Mouse (Mus musculus) embryonic facial prominence, embryonic 15.5 days (tissue): ENCODE results near the gene Dnajc4. TPM values are rescaled to one million over a fixed set of nuclear protein-coding genes. Genes with fewer than 3 reads are reported as not detected.
"Not testable (repeated sequence)": the region's sequence is repeated elsewhere in the genome, so short reads cannot be mapped to it uniquely, and the experiment has no call there.

Experiments used
- ATAC-seq: fragments of 200-750 bp; cut with Nextera tagmentation; 2 replicates; pipeline ENCODE4 v1.8.0; 2017; ENCODE audit warnings: low read depth, moderate TSS enrichment; ENCODE audit not compliant: insufficient number of reproducible peaks, low FRiP score, low TSS enrichment
- H3K27ac ChIP-seq: fragments of 300-500 bp; sonication (generic); replicated peaks from 2 replicates; pipeline ENCODE4 v1.5.1; 2015; ENCODE audit warnings: mild to moderate bottlenecking, inconsistent platforms
- H3K27me3 ChIP-seq: fragments of 300-500 bp; sonication (generic); 2 replicates; pipeline ENCODE4 v1.6.1; 2015; ENCODE audit warnings: inconsistent platforms
- H3K36me3 ChIP-seq: fragments of 300-500 bp; sonication (generic); 2 replicates; pipeline ENCODE4 v1.6.1; 2015; ENCODE audit warnings: mild to moderate bottlenecking, inconsistent platforms
- H3K4me1 ChIP-seq: fragments of 300-500 bp; sonication (generic); 2 replicates; pipeline ENCODE4 v1.6.1; 2015; ENCODE audit warnings: inconsistent platforms
- H3K4me2 ChIP-seq: fragments of 300-500 bp; sonication (generic); replicated peaks from 2 replicates; pipeline ENCODE4 v1.6.1; 2015; ENCODE audit warnings: mild to moderate bottlenecking, inconsistent platforms
- H3K4me3 ChIP-seq: fragments of 300-500 bp; sonication (generic); replicated peaks from 2 replicates; pipeline ENCODE4 v1.5.1; 2015; ENCODE audit warnings: mild to moderate bottlenecking, inconsistent platforms
- H3K9ac ChIP-seq: fragments of 300-500 bp; sonication (generic); 2 replicates; pipeline ENCODE4 v1.6.1; 2015; ENCODE audit warnings: inconsistent platforms
- H3K9me3 ChIP-seq: fragments of 300-500 bp; sonication (generic); replicated peaks from 2 replicates; pipeline ENCODE4 v1.6.1; 2016; ENCODE audit warnings: inconsistent platforms
- WGBS: fragments of 180-500 bp; shearing (Covaris S2); methylation state at CpG from one replicate; pipeline ENCODE4 v1.1.7; 2015; 5-methylcytosine and 5-hydroxymethylcytosine counted together
- polyA plus RNA-seq: library from polyadenylated mRNA; unstranded; fragments of >200 nt; fragmentation: Nextera tagmentation; extraction: Ambion mirVana; gene quantifications from 2 replicates; pipeline ENCODE4 v1.2.1, GENCODE M21; 2015

Dnajc4 gene
- polyA plus RNA-seq, 1 experiment from 2014 or later: 27.9 TPM

DNA sequence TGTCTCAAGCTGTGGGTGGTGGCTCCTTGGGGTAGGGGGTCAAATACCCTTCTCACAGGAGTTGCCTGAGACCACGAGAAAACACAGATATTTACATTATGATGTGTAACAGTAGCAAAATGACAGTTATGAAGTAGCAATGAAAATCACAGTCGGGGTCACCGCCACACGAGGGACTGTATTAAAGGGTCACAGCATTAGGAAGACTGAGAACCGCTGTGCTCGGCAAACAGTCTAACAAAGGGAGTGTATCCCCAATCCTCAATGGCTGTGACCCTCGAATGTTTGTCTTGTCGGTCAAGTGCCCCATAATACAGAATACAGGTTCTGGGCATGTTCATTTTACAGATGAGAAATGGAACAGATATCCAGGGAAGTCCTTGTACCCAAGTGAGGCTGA is 1.6 kb upstream of the Dnajc4 start:
- H3K4me1 ChIP-seq: peaks cover 52% of the 10 kb centered on the region
- peaks cover 7% of the 10 kb centered on the region for H3K36me3 ChIP-seq
- H3K4me3 ChIP-seq: no peak overlapping the region
- H3K4me2 ChIP-seq: no peak overlapping the region
- H3K9me3 ChIP-seq: no peaks in the 10 kb centered on the region
- no peak overlapping the region for H3K27ac ChIP-seq
- no peaks in the 10 kb centered on the region for H3K27me3 ChIP-seq
- no peak for ATAC-seq
- H3K9ac ChIP-seq: no peak overlapping the region
- 90% methylated on average over 8 of the region's 8 CpGs for WGBS

DNA sequence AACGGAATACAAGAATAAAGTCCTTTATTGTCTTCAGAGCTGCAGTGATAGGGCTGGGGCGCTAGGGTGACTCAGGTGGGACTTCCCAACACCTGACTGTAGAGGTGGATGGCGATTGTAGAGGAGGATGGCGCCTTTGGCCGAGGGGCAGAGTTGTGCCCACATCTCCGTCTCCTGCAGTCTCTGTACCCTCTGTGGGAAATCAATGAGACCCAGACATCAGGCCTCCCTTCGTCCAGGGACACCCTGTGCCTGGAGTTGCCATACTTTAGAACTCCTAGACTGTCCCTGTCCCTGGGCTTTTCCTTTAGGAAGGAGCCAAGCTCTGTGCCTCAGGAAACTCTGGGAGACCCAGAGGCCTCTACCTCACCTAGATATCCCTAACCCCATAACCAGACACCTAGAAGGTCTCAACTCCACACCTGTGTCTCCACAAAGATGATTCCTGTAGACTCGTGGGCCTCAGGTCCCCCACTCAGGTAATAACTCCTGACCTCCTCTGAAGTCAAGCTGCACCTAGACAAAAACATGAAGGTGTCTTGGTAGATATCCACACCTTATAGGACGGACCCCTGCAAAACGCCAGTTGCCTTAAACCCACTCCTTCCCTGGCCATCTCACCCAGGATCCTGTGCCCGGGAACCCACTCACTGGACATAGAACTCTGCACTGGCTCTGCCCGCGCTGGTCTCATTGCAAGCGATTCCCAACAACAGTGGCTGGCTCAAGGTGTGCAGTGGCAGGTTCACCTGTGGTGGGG is 819 bp upstream of the Dnajc4 start:
- ATAC-seq: no peak
- H3K27ac ChIP-seq: peak overlapping the region; percentile 48; the same call in 1 of the 2 replicates
- H3K9me3 ChIP-seq: no peaks in the 10 kb centered on the region
- WGBS: 57% methylated on average over 14 of the region's 14 CpGs
- H3K36me3 ChIP-seq: no peaks in the 10 kb centered on the region
- H3K4me2 ChIP-seq: peak overlapping the region; percentile 89
- H3K4me3 ChIP-seq: peak overlapping the region; percentile 58
- H3K4me1 ChIP-seq: peaks cover 55% of the 10 kb centered on the region
- H3K9ac ChIP-seq: peak overlapping the region; percentile 39
- no peaks in the 10 kb centered on the region for H3K27me3 ChIP-seq

DNA sequence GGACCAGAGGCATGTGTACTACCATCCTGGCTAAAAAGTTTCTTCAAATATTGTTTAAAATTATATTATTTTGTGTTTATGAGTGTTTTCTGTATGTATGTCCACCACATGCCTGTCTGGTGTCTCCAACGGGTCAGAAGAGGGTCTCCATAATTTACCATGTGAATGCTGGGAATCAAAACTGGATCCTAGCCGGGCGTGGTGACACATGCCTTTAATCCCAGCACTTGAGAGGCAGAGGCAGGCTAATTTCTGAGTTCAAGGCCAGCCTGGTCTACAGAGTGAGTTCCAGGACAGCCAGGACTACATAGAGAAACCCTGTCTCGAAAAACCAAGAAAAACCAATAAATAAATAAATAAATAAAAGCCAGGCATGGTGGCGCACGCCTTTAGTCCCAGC is 1.2 kb downstream of the Dnajc4 start:
- not testable (repeated sequence) for H3K9me3 ChIP-seq, H3K27ac ChIP-seq, ATAC-seq, H3K4me3 ChIP-seq, H3K27me3 ChIP-seq, H3K9ac ChIP-seq, H3K4me2 ChIP-seq, H3K36me3 ChIP-seq
- 87% methylated on average over 6 of the region's 6 CpGs for WGBS
- H3K4me1 ChIP-seq: peaks cover 50% of the 10 kb centered on the region

DNA sequence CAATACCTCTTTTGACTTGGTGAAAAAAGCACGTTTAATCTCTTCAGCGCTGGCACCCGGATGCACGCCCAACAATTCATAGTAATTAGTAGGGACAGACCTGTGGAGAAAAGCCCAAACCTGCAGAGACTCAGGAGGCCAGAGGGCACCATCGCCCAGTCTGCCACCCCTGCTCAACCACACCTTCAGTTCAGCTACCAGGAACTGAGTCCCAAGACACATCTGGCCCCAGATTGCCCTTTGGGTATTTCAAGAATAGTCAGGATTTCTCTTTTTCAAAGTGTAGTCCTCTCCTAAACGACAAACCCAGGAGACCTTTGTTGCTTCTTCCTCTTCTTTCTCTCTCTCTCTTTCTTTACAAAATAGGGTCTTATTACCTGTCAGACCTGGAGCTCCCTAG is 1.7 kb downstream of the Dnajc4 start:
- Histone ChIP-seq H3K27me3 (no peaks in the 10 kb centered on the region), H3K9me3 (no peaks in the 10 kb centered on the region), H3K9ac (no peak overlapping the region), H3K4me3 (no peak overlapping the region), H3K27ac (no peak overlapping the region), H3K36me3 (0 out of 2 replicates have a peak, but pooled peaks cover under 1% of the 10 kb centered on the region), H3K4me2 (no peak overlapping the region), H3K4me1 (peaks cover 54% of the 10 kb centered on the region)
- ATAC-seq: no peak
- 87% methylated on average over 6 of the region's 6 CpGs for WGBS

DNA sequence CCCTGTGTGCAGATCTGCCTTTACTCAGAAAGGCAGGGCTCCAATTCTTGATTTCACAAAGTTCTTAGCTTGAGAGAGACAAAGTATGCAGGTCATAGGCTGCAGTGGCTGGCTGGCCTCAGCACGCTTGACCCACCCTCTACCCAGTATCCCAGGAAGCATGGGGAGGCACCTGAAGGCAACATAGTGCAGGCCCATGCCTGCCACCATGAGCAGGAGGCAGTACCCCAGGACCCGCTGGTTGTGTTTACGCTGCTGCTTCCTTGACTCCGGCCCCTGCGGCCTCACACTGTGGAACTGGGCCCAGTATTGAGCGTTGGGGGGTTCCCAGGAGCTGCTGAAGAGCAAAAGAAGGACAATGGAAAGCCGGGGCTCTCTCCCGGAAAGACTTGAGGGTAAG is 3.1 kb downstream of the Dnajc4 start:
- 89% methylated on average over 8 of the region's 8 CpGs for WGBS
- H3K4me1 ChIP-seq: peaks cover 41% of the 10 kb centered on the region

DNA sequence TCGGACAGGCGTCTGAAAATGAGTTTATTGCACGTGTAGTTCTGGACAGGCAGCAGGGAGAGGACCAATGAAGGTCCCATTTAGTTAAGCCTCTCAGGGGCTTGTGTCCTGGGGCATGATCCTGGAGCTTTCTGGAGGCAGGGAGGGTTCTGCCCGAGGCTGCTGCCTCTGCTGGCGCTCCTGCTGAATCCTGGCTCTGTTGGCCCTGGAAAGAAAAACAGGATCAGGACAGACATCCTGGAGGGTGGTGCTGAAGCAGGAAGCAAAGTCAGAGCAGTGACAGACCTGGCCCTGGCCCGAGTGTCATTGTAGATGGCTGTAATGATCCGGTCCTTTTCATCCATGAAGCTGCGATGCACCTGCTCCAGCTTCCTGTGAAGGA is 4.5 kb downstream of the Dnajc4 start:
- no peak for ATAC-seq
- Histone ChIP-seq H3K4me1 (peaks cover 37% of the 10 kb centered on the region), H3K4me3 (peak overlapping the region; percentile 86), H3K9me3 (no peaks in the 10 kb centered on the region), H3K27me3 (no peaks in the 10 kb centered on the region), H3K36me3 (peaks cover 22% of the 10 kb centered on the region), H3K9ac (peak overlapping the region; percentile 90), H3K4me2 (peak overlapping the region; percentile 85), H3K27ac (peak overlapping the region; percentile 90)
- WGBS: 2% methylated on average over 8 of the region's 8 CpGs

More for the DNA sequence above, 3.1 kb downstream of the Dnajc4 start:
- Histone ChIP-seq H3K4me2 (no peak overlapping the region), H3K36me3 (peaks cover 12% of the 10 kb centered on the region), H3K4me3 (no peak overlapping the region), H3K9me3 (no peaks in the 10 kb centered on the region), H3K27me3 (no peaks in the 10 kb centered on the region), H3K27ac (no peak overlapping the region), H3K9ac (no peak overlapping the region)
- no peak for ATAC-seq

DNA sequence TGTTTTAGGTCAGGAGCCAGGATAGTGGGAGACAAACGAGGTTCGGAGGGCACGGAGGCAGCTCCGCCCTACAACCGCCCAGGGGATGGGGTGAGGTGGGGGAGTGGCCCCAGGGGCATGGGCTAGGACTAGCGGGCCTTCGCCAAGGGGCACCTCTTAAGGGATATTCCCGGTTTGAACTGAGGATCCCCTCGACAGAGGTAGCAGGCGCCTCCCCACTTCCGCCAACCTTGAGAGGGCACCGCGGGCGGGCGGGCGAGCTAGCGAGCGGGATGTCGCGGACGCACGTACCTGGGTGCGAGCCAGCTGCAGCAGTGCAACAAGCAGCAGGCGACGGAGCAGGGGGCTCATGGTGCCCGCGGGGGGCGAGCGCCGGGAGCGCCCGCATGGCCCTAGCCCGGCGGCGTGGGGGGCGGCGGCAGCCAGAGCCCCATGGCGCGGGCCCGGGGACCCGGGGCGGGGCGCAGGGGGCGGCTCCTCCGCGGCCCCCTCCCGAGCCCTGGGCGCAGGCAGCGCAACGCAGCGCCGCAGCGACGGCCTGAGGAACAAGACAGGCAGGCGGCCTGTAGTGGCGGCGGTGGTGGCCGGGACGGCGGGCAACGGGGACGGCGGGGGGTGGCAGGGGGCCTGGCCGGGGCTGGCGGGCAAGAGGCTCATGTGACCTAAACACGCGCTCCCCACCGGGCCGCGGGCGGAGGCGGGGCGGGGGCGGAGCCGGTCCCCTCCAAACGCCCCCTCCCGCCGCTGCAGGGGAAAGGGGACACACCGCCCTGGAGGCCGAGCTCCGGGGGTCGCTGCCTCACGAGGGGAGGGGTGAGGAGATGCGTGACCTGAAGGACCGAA is 5.1 kb downstream of the Dnajc4 start, which contains the start of gene Vegfb:
TSS of gene Vegfb (minus strand) at position 591 of the 843 bp plus-strand sequence.
- H3K4me2 ChIP-seq: peak within 1 kb of the TSS; percentile 85
- H3K9me3 ChIP-seq: no peaks in the 10 kb centered on the region
- no peaks in the 10 kb centered on the region for H3K27me3 ChIP-seq
- peaks cover 35% of the 10 kb centered on the region for H3K4me1 ChIP-seq
- ATAC-seq: peak; percentile 69
- WGBS: under 1% methylated on average over 74 of the region's 85 CpGs
- peak within 1 kb of the TSS; percentile 90 for H3K27ac ChIP-seq
- H3K9ac ChIP-seq: peak within 1 kb of the TSS; percentile 90
- H3K36me3 ChIP-seq: peaks cover 29% of the 10 kb centered on the region
- H3K4me3 ChIP-seq: peak within 1 kb of the TSS; percentile 86

DNA sequence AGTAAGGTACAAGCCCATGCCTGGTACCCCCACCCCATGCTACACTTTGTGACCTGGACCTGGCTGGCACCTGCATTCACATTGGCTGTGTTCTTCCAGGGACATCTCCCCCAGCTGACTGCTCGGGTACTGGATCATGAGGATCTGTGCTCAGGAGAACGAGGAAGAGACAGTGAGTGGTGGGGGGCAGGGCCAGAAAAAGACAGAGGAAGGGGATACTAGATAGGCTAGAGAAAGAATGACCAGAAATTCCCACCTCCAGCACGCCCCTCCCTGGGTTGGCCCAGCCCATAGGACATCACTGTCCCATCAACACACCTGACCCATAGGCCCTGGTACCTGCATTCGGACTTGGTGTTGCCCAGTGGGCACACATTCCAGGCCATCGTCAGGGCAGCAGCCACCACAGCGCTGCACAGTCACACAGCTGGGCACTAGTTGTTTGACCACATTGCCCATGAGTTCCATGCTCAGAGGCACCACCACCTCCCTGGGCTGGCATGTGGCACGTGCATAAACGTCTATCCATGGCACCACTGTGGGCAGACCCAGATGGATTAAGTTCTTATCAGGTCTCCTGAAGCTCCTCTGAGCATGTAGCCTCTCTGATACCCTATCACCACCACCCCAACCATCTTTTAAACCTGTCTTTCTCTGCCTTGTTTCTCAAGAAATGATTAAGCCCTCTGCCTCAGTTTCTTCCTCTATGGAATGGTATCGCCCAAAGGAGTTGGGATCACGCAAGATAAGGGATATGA is 6.2 kb downstream of the Dnajc4 start:
- Histone ChIP-seq H3K27me3 (no peaks in the 10 kb centered on the region), H3K36me3 (peaks cover 32% of the 10 kb centered on the region), H3K9ac (peak overlapping the region; percentile 90; the same call in 1 of the 2 replicates), H3K27ac (no peak overlapping the region), H3K4me2 (peak overlapping the region; percentile 85), H3K4me3 (peak overlapping the region; percentile 86), H3K4me1 (peaks cover 30% of the 10 kb centered on the region), H3K9me3 (no peaks in the 10 kb centered on the region)
- no peak for ATAC-seq
- 82% methylated on average over 10 of the region's 10 CpGs for WGBS

DNA sequence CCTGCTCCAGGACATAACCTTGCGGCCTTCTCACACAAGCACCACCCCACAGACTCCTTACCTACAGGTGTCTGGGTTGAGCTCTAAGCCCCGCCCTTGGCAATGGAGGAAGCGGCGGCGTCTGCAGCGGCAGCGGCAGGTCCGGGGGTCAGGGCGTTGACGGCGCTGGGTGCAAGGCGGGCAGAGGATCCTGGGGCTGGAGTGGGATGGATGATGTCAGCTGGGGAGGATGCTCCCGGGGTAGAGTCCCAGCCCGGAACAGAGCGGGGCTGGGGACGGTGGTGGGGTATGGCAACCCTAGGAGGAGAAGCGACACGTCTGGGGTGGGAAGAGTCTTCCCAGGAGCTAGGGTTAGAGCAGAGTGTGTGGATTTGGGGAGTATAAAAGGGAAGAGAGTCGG is 7.1 kb downstream of the Dnajc4 start:
- Histone ChIP-seq H3K9ac (no peak overlapping the region), H3K4me3 (no peak overlapping the region), H3K36me3 (peaks cover 32% of the 10 kb centered on the region), H3K4me2 (no peak overlapping the region), H3K27ac (no peak overlapping the region), H3K4me1 (peaks cover 29% of the 10 kb centered on the region), H3K9me3 (no peaks in the 10 kb centered on the region), H3K27me3 (no peaks in the 10 kb centered on the region)
- no peak for ATAC-seq
- 85% methylated on average over 19 of the region's 19 CpGs for WGBS

DNA sequence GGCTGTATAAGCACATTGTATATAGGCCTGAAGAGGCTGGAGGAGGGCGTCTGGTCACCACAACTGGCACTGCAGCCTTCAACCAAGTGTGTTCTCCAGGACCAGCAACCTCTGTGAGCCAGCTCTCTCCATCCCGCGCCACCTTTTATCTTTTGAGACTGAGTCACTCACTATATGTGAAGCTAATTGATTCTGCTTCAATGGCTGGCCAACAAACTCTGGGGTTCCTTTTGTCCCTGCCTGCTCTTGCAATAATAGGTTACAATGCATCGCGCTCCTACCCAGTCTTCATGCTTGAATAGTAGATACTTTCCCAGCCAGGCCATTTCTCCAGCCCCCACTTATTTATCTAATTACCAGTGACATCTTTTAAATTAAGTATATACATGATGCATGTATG is 8.8 kb downstream of the Dnajc4 start:
- 91% methylated on average over 5 of the region's 5 CpGs for WGBS

DNA sequence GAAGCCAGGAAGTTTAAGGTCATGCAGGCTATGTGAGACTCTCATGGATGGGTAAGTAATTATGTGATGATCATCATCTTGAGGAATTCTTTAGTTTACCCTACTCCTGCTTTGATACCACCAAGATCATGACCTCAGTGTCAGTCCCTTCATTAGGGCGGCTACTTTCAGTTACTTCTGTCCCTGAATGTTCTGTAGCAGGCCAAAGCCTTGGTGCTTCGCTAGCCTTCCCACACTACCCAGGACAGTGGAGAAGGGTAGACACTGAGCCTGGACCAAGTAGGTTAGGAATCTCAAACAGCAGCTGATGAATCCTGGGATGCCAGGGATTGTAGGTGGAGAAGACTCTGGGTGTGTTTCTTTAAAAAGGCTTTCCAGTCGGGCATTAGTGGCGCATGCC is 10.9 kb downstream of the Dnajc4 start:
- H3K9ac ChIP-seq: no peak overlapping the region
- WGBS: 87% methylated on average over 4 of the region's 4 CpGs

More for the DNA sequence above, 8.8 kb downstream of the Dnajc4 start:
- Histone ChIP-seq H3K27me3 (no peaks in the 10 kb centered on the region), H3K9ac (no peak overlapping the region), H3K4me3 (no peak overlapping the region), H3K4me1 (peaks cover 40% of the 10 kb centered on the region), H3K36me3 (peaks cover 32% of the 10 kb centered on the region), H3K9me3 (no peaks in the 10 kb centered on the region), H3K4me2 (no peak overlapping the region), H3K27ac (no peak overlapping the region)
- ATAC-seq: no peak

More for the DNA sequence above, 10.9 kb downstream of the Dnajc4 start:
- Histone ChIP-seq H3K27me3 (no peaks in the 10 kb centered on the region), H3K36me3 (peaks cover 40% of the 10 kb centered on the region), H3K9me3 (no peaks in the 10 kb centered on the region), H3K27ac (no peak overlapping the region), H3K4me2 (no peak overlapping the region), H3K4me3 (peak overlapping the region; percentile 71), H3K4me1 (peaks cover 49% of the 10 kb centered on the region)
- no peak for ATAC-seq
